Mouse (Mus musculus): Measurements from ENCODE around the gene Dynll2. TPM values are rescaled to one million over a fixed set of nuclear protein-coding genes. Genes with fewer than 3 reads are reported as not detected.
A peak's percentile ranks its signal among the peaks of the same experiment; 100 is the strongest.

The Dynll2 gene
- polyA plus RNA-seq (2016; fragmentation: Nextera tagmentation; extraction: Ambion mirVana), result 25.5 and 28.2 TPM in 2 replicates

DNA sequence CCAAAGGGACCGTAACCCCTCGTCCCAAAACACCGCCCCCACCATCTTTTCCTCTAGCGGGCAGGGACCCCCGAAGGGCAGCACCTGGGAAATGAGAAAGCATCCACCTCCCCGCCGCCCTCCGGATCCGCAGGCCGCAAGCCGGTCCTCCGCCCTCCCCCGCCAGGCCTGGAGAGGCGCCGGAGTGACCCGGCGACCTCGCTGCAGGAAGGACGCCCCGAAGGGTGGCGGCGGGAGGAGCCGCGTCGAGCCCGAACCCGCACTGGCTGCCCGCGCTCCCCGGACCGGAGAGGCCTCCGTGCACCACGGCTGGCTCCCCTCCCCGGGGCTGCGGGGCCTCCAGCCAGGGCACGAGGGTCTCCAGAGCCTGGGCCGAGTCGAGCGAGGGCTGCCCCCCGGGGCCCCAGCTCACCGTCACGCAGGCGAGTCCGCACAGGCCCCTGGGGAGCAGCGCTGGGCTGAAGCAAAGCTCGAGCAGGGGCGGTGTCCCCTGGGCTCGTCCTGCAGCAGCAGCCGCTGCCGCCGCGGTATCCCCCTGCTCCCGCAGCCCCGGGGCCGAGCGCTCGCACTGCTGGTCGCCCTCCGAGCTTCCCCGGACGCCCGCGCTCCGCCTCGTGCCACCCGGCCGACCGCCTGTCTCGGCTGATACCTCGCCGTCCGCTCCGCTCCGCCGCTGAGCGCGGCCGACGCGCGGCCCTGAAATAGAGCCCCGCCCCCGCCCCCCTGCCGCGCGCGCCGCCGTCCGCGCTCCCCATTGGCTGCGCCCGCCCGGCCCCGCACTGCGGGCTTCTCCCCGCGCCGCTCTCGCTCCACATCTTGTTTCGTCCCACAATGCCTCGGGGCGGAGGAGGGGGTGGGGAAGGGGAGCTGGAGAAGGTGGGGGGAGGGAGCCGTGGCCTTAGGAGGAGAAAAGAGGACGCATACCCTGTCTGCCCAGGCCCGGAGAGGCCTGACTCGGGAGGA lies at the start of gene Dynll2:
Gene Dynll2, minus strand, starts transcription at position 703 of the 963 bp plus-strand sequence.
- peak; percentile 96 for ATAC-seq (ENCODE audit: insufficient number of reproducible peaks, insufficient read depth, low FRiP score, low TSS enrichment)
- peak within 1 kb of the TSS; percentile 100 for H3K4me3 ChIP-seq
- peak within 1 kb of the TSS; percentile 99 for H3K9ac ChIP-seq

DNA sequence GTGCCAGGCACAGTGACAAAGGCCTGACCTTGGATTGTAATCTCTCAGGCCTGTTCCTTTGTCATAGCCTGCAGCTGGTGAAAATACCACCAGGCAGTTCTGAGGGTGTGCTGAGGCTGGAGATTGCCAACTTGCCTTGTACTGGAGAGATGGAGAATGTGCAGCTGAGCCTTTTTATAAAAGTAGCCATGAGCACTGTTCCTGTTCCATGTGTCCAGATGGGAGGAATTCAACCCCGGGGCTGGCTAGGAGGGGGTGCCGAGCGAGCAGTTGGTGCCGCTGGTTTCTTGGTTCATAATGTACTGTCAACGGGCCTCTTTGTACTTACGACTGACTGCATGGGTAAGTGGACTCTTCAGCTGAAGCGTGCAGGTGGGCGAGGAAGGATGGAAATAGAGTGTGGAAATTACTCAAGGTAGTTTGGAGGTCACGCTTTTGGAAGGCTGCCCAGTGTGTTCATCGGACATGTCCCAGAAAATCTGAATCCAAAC lies 49.5 kb upstream of the Dynll2 start:
- Histone ChIP-seq H3K27ac (no peak overlapping the region), H3K9me3 (no peaks in the 10 kb centered on the region), H3K4me2 (replicated peaks) (no peak overlapping the region), H3K4me1 (no peaks in the 10 kb centered on the region), H3K27me3 (no peaks in the 10 kb centered on the region), H3K36me3 (no peaks in the 10 kb centered on the region), H3K4me3 (no peak overlapping the region), H3K9ac (no peak overlapping the region)
- 87% methylated on average over 10 of the region's 10 CpGs for WGBS
- no peak for ATAC-seq (ENCODE audit: insufficient number of reproducible peaks, insufficient read depth, low FRiP score, low TSS enrichment)

More for the DNA sequence above, at the start of gene Dynll2:
- peak within 1 kb of the TSS; percentile 91 for H3K4me2 ChIP-seq (replicated peaks)
- no peaks in the 10 kb centered on the region for H3K9me3 ChIP-seq
- no peaks in the 10 kb centered on the region for H3K27me3 ChIP-seq
- 2% methylated on average over 81 of the region's 107 CpGs for WGBS
- peak within 1 kb of the TSS; percentile 95 for H3K27ac ChIP-seq
- H3K4me1 ChIP-seq, result peaks cover 21% of the 10 kb centered on the region
- H3K36me3 ChIP-seq, result peaks cover 21% of the 10 kb centered on the region

DNA sequence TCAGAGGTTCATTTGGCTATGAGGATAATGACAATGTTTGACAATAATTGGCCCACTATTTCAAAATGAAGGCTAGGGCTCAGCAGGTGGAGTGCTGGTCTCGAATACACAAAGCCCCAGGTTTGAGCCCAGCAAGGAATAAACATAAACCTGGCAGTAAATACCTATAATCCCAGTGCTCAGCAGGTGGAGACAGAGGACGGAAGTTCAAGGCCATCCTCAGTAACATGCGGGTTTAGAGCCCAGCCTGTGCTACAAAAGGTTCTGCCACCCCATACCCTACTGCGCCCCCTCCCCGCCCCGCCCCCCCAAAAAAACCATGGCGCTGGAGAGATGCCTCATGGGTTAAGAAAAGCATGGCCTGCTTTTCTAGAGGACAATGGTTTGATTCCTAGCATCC lies 48.6 kb upstream of the Dynll2 start:
- H3K9me3 ChIP-seq, result no peaks in the 10 kb centered on the region
- ATAC-seq (ENCODE audit: insufficient number of reproducible peaks, insufficient read depth, low FRiP score, low TSS enrichment), result no peak
- WGBS, result 65% methylated on average over 7 of the region's 7 CpGs
- no peaks in the 10 kb centered on the region for H3K36me3 ChIP-seq
- H3K4me3 ChIP-seq, result no peak overlapping the region
- H3K4me2 ChIP-seq (replicated peaks), result no peak overlapping the region
- H3K4me1 ChIP-seq, result no peaks in the 10 kb centered on the region
- H3K27me3 ChIP-seq, result no peaks in the 10 kb centered on the region
- no peak overlapping the region for H3K27ac ChIP-seq
- H3K9ac ChIP-seq, result no peak overlapping the region

- no peaks in the 10 kb centered on the region for H3K4me1 ChIP-seq
- WGBS, result 81% methylated on average over 5 of the region's 5 CpGs
- no peak overlapping the region for H3K4me2 ChIP-seq (replicated peaks)
- no peak for ATAC-seq (ENCODE audit: insufficient number of reproducible peaks, insufficient read depth, low FRiP score, low TSS enrichment)
- H3K9me3 ChIP-seq, result no peaks in the 10 kb centered on the region
- H3K27me3 ChIP-seq, result no peaks in the 10 kb centered on the region
- no peak overlapping the region for H3K4me3 ChIP-seq
- no peak overlapping the region for H3K27ac ChIP-seq
- H3K9ac ChIP-seq, result no peak overlapping the region
- no peaks in the 10 kb centered on the region for H3K36me3 ChIP-seq
These were observed 44.4 kb upstream of the Dynll2 start for GRCm38 (mm10) chr11:88031753-88032152.

DNA sequence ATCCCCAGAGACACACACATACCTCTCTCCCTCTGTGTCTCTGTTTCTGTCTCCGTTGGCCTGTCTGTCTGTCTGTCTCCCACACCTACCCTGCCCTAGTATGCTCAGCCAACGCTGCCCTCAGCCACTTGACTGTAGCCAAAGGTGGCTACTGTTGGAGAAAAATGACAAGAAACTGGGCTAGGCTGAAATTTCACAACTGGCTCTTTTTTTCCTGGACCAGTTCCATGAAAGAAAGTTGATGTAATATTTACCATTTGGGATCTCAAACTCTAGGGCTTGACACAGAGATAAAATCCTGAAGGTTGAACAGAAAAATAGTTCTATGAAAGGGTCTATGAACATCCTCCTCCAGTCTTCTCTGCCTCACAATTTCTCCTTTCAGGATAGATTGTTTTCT lies 43.5 kb upstream of the Dynll2 start:
- H3K36me3 ChIP-seq, result no peaks in the 10 kb centered on the region
- H3K4me3 ChIP-seq, result no peak overlapping the region
- H3K9me3 ChIP-seq, result no peaks in the 10 kb centered on the region
- H3K27me3 ChIP-seq, result no peaks in the 10 kb centered on the region
- H3K4me1 ChIP-seq, result no peaks in the 10 kb centered on the region
- WGBS, result 90% methylated on average over 2 of the region's 2 CpGs
- H3K4me2 ChIP-seq (replicated peaks), result no peak overlapping the region
- no peak overlapping the region for H3K27ac ChIP-seq
- no peak overlapping the region for H3K9ac ChIP-seq
- no peak for ATAC-seq (ENCODE audit: insufficient number of reproducible peaks, insufficient read depth, low FRiP score, low TSS enrichment)

DNA sequence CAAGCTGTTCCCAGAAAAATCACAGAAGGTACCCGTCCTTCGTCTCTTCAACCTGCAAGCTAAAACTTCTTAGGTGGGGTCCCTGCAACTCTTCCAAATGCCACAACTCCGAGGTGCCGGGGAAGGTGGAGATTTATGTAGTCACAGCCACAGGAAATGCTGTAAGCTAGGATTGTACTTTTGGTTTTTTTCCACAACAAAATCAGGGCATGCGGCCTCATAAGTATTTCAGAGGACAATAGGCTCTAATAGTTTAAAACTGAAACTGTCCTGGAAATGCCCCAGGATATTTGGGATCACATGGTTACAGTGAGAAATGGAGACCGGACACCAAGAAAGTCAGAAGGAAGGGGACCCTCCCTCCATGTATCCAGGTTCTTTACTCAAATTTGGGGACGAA lies 42.9 kb upstream of the Dynll2 start:
- no peak for ATAC-seq (ENCODE audit: insufficient number of reproducible peaks, insufficient read depth, low FRiP score, low TSS enrichment)
- H3K4me2 ChIP-seq (replicated peaks), result no peak overlapping the region
- no peaks in the 10 kb centered on the region for H3K9me3 ChIP-seq
- WGBS, result 83% methylated on average over 7 of the region's 7 CpGs
- no peak overlapping the region for H3K4me3 ChIP-seq
- no peaks in the 10 kb centered on the region for H3K27me3 ChIP-seq
- H3K27ac ChIP-seq, result no peak overlapping the region
- H3K9ac ChIP-seq, result no peak overlapping the region
- H3K36me3 ChIP-seq, result no peaks in the 10 kb centered on the region
- no peaks in the 10 kb centered on the region for H3K4me1 ChIP-seq

- H3K4me1 ChIP-seq, result no peaks in the 10 kb centered on the region
- WGBS, result 20% methylated on average over 16 of the region's 16 CpGs
- no peaks in the 10 kb centered on the region for H3K27me3 ChIP-seq
- H3K9me3 ChIP-seq, result no peaks in the 10 kb centered on the region
- no peak overlapping the region for H3K4me3 ChIP-seq
- H3K27ac ChIP-seq, result no peak overlapping the region
- no peaks in the 10 kb centered on the region for H3K36me3 ChIP-seq
- ATAC-seq (ENCODE audit: insufficient number of reproducible peaks, insufficient read depth, low FRiP score, low TSS enrichment), result no peak
- H3K4me2 ChIP-seq (replicated peaks), result no peak overlapping the region
- H3K9ac ChIP-seq, result no peak overlapping the region
These were observed 40.9 kb upstream of the Dynll2 start for GRCm38 (mm10) chr11:88028193-88028684.

DNA sequence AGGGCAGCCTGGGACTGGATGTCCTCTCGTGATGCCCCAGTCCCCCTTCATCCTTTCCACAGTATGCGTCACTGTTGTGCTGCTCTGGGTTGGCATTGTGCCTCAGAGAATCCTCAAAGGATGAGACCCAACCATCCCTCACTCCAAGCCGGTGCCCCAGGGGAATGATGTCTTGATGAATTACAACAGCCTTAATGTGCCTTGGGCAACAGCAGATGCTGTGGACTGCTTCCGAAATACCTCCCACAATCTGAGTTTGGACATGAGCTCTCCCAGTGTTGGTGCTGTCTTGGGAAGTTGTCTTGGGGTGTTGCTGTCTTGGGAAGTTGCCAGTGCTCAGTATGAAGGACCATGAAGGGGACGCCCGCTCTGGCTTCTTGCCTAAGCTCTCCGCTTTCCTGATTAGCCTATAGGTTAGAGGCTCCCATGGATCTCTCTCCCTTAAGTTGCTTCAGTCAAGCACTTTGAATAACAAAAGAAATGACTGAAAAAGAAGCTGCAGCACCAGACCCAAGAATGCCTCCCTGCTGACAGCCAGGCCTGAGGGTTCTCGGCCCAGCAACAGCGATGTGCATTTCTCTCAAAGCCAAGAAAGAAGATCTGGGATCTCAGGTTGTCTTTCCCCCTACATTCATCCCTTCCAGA lies 40.2 kb upstream of the Dynll2 start:
- Histone ChIP-seq H3K36me3 (no peaks in the 10 kb centered on the region), H3K4me3 (no peak overlapping the region), H3K4me1 (no peaks in the 10 kb centered on the region), H3K4me2 (replicated peaks) (no peak overlapping the region), H3K9me3 (no peaks in the 10 kb centered on the region), H3K9ac (no peak overlapping the region), H3K27me3 (no peaks in the 10 kb centered on the region), H3K27ac (no peak overlapping the region)
- ATAC-seq (ENCODE audit: insufficient number of reproducible peaks, insufficient read depth, low FRiP score, low TSS enrichment), result no peak
- WGBS, result 66% methylated on average over 9 of the region's 9 CpGs

DNA sequence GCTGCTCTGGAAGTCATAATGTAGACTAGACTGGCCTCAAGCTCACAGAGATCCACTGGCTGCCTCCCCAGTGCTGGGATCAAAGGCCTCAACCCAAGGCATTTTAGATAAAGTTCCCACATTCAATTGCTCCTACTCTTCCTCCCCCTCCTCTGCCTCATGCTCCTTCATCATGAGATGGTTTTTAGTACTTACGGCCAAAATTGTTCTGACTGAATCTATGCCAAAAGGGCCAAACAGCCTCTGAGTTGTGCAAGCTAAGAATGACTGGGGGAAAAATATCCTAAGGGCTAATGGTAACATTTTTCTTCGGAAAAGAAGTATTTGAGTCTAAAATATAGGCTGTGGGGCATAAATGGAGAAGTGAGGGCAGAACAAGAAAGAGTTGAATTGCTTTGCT lies 36.6 kb upstream of the Dynll2 start:
- Histone ChIP-seq H3K4me1 (no peaks in the 10 kb centered on the region), H3K27me3 (no peaks in the 10 kb centered on the region), H3K4me3 (no peak overlapping the region), H3K9ac (no peak overlapping the region), H3K9me3 (no peaks in the 10 kb centered on the region), H3K36me3 (no peaks in the 10 kb centered on the region), H3K4me2 (replicated peaks) (no peak overlapping the region), H3K27ac (no peak overlapping the region)
- 77% methylated on average over 2 of the region's 2 CpGs for WGBS
- no peak for ATAC-seq (ENCODE audit: insufficient number of reproducible peaks, insufficient read depth, low FRiP score, low TSS enrichment)

DNA sequence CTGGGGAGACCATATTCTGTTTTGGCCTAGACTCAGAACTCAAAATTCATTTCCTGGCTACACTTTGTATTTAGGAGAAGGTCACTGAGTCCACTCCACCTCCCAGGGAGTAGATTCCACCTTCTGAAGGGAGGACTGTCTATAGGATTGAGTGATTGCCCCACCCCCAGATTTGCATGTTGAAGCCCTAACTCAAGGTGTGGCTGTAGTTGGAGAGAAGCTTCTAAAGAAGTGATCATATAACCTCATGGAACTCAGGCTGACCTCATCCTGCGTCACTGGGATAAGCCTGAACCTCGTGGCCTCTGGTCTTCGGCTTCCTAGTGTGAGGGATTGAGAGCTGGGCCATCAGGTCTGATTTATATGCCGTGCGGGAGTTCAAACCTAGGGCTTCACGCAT lies 28.5 kb upstream of the Dynll2 start:
- Histone ChIP-seq H3K27me3 (no peaks in the 10 kb centered on the region), H3K36me3 (no peaks in the 10 kb centered on the region), H3K4me3 (no peak overlapping the region), H3K4me2 (replicated peaks) (no peak overlapping the region), H3K9me3 (no peaks in the 10 kb centered on the region), H3K27ac (no peak overlapping the region), H3K4me1 (0 out of 2 replicates have a peak, but pooled peaks cover 3% of the 10 kb centered on the region), H3K9ac (no peak overlapping the region)
- no peak for ATAC-seq (ENCODE audit: insufficient number of reproducible peaks, insufficient read depth, low FRiP score, low TSS enrichment)
- 86% methylated on average over 6 of the region's 6 CpGs for WGBS

- peaks cover 4% of the 10 kb centered on the region; the same call in 1 of the 2 replicates for H3K4me1 ChIP-seq
- no peak for ATAC-seq (ENCODE audit: insufficient number of reproducible peaks, insufficient read depth, low FRiP score, low TSS enrichment)
- no peak overlapping the region for H3K4me2 ChIP-seq (replicated peaks)
- 89% methylated on average over 11 of the region's 11 CpGs for WGBS
- no peak overlapping the region for H3K27ac ChIP-seq
- H3K27me3 ChIP-seq, result no peaks in the 10 kb centered on the region
- no peak overlapping the region for H3K9ac ChIP-seq
- no peak overlapping the region for H3K4me3 ChIP-seq
- no peaks in the 10 kb centered on the region for H3K36me3 ChIP-seq
- no peaks in the 10 kb centered on the region for H3K9me3 ChIP-seq
These were observed 27.8 kb upstream of the Dynll2 start for GRCm38 (mm10) chr11:88015161-88015560.
